Mouse (Mus musculus): ENCODE measurements around the gene Katnal1. TPM values are rescaled to one million over a fixed set of nuclear protein-coding genes. Genes with fewer than 3 reads are reported as not detected.

Katnal1 gene
- polyA plus RNA-seq, 1 experiment from 2014 or later, result 23.6 TPM

- Histone ChIP-seq H3K27me3 (ENCODE audit: insufficient read depth, poor library complexity, severe bottlenecking) (no peaks in the 10 kb centered on the region), H3K36me3 (no peaks in the 10 kb centered on the region), H3K27ac (no peak overlapping the region), H3K4me3 (no peak overlapping the region), H3K9me3 (no peaks in the 10 kb centered on the region), H3K4me1 (replicated peaks) (no peaks in the 10 kb centered on the region)
- 87% methylated on average over 8 of the region's 8 CpGs for WGBS
- no peak for DNase-seq (ENCODE audit: low spot score)
Measured at GRCm38 (mm10) chr5:148855047-148855446, 74.1 kb downstream of the Katnal1 start.

GRCm38 (mm10) chr5:148854166-148854565 lies 75.0 kb downstream of the Katnal1 start:
- 43% methylated on average over 5 of the region's 5 CpGs for WGBS
- Histone ChIP-seq H3K27me3 (ENCODE audit: insufficient read depth, poor library complexity, severe bottlenecking) (no peaks in the 10 kb centered on the region), H3K4me1 (replicated peaks) (no peaks in the 10 kb centered on the region), H3K36me3 (no peaks in the 10 kb centered on the region), H3K27ac (no peak overlapping the region), H3K9me3 (no peaks in the 10 kb centered on the region), H3K4me3 (no peak overlapping the region)
- no peak for DNase-seq (ENCODE audit: low spot score)

GRCm38 (mm10) chr5:148849516-148849915 lies 79.6 kb downstream of the Katnal1 start:
- H3K4me1 ChIP-seq (replicated peaks), result no peaks in the 10 kb centered on the region
- no peak overlapping the region for H3K27ac ChIP-seq
- 90% methylated on average over 6 of the region's 6 CpGs for WGBS
- H3K9me3 ChIP-seq, result no peaks in the 10 kb centered on the region
- no peak for DNase-seq (ENCODE audit: low spot score)
- H3K36me3 ChIP-seq, result no peaks in the 10 kb centered on the region
- H3K27me3 ChIP-seq (ENCODE audit: insufficient read depth, poor library complexity, severe bottlenecking), result no peaks in the 10 kb centered on the region
- no peak overlapping the region for H3K4me3 ChIP-seq

- Histone ChIP-seq H3K9me3 (no peaks in the 10 kb centered on the region), H3K27ac (no peak overlapping the region), H3K36me3 (no peaks in the 10 kb centered on the region), H3K4me1 (replicated peaks) (0 out of 2 replicates have a peak, but pooled peaks cover 4% of the 10 kb centered on the region), H3K27me3 (ENCODE audit: insufficient read depth, poor library complexity, severe bottlenecking) (no peaks in the 10 kb centered on the region), H3K4me3 (no peak overlapping the region)
- no peak for DNase-seq (ENCODE audit: low spot score)
- WGBS, result 94% methylated on average over 5 of the region's 5 CpGs
Measured at GRCm38 (mm10) chr5:148847032-148847431, 82.1 kb downstream of the Katnal1 start.

- DNase-seq (ENCODE audit: low spot score), result peak; percentile 25
- Histone ChIP-seq H3K36me3 (no peaks in the 10 kb centered on the region), H3K9me3 (no peaks in the 10 kb centered on the region), H3K27ac (no peak overlapping the region), H3K4me3 (no peak overlapping the region), H3K4me1 (replicated peaks) (0 out of 2 replicates have a peak, but pooled peaks cover 16% of the 10 kb centered on the region), H3K27me3 (ENCODE audit: insufficient read depth, poor library complexity, severe bottlenecking) (peaks cover 27% of the 10 kb centered on the region)
- 30% methylated on average over 8 of the region's 8 CpGs for WGBS
Measured at GRCm38 (mm10) chr5:148837069-148837468, 92.1 kb downstream of the Katnal1 start.

- Histone ChIP-seq H3K27ac (peak overlapping the region; percentile 83), H3K27me3 (ENCODE audit: insufficient read depth, poor library complexity, severe bottlenecking) (peaks cover 40% of the 10 kb centered on the region), H3K4me3 (peak overlapping the region; percentile 47), H3K36me3 (no peaks in the 10 kb centered on the region), H3K9me3 (no peaks in the 10 kb centered on the region), H3K4me1 (replicated peaks) (peaks cover 26% of the 10 kb centered on the region)
- 4% methylated on average over 23 of the region's 23 CpGs for WGBS
- peak; percentile 85 for DNase-seq (ENCODE audit: low spot score)
Measured at GRCm38 (mm10) chr5:148831596-148832257, 97.4 kb downstream of the Katnal1 start.

GRCm38 (mm10) chr5:148831141-148831547 lies 98.0 kb downstream of the Katnal1 start:
- peak overlapping the region; percentile 83 for H3K27ac ChIP-seq
- peaks cover 26% of the 10 kb centered on the region for H3K4me1 ChIP-seq (replicated peaks)
- H3K27me3 ChIP-seq (ENCODE audit: insufficient read depth, poor library complexity, severe bottlenecking), result peaks cover 40% of the 10 kb centered on the region
- H3K4me3 ChIP-seq, result peak overlapping the region; percentile 47
- no peaks in the 10 kb centered on the region for H3K9me3 ChIP-seq
- WGBS, result 2% methylated on average over 9 of the region's 9 CpGs
- DNase-seq (ENCODE audit: low spot score), result peak; percentile 54
- no peaks in the 10 kb centered on the region for H3K36me3 ChIP-seq

GRCm38 (mm10) chr5:148825732-148826131 lies 103.4 kb downstream of the Katnal1 start:
- Histone ChIP-seq H3K36me3 (no peaks in the 10 kb centered on the region), H3K27me3 (ENCODE audit: insufficient read depth, poor library complexity, severe bottlenecking) (peaks cover 24% of the 10 kb centered on the region), H3K27ac (no peak overlapping the region), H3K4me1 (replicated peaks) (peaks cover 6% of the 10 kb centered on the region), H3K4me3 (no peak overlapping the region), H3K9me3 (no peaks in the 10 kb centered on the region)
- 79% methylated on average over 7 of the region's 7 CpGs for WGBS
- no peak for DNase-seq (ENCODE audit: low spot score)

- peaks cover 21% of the 10 kb centered on the region for H3K4me1 ChIP-seq (replicated peaks)
- no peak for DNase-seq (ENCODE audit: low spot score)
- H3K9me3 ChIP-seq, result no peaks in the 10 kb centered on the region
Measured at GRCm38 (mm10) chr5:148822772-148823171, 106.3 kb downstream of the Katnal1 start.

More at GRCm38 (mm10) chr5:148822772-148823171, 106.3 kb downstream of the Katnal1 start:
- no peak overlapping the region for H3K27ac ChIP-seq
- 88% methylated on average over 13 of the region's 13 CpGs for WGBS
- no peaks in the 10 kb centered on the region for H3K36me3 ChIP-seq
- peaks cover 26% of the 10 kb centered on the region for H3K27me3 ChIP-seq (ENCODE audit: insufficient read depth, poor library complexity, severe bottlenecking)
- H3K4me3 ChIP-seq, result no peak overlapping the region

Other genes with a start within 250 kb of the Katnal1 start
- gene Gm42791, start 65.8 kb upstream of the Katnal1 start, polyA plus RNA-seq (2016; fragmentation: Nextera tagmentation; extraction: Ambion mirVana), result 1.6 and 3.8 TPM in 2 replicates